In genomic region chr8:104733753-104734152, GRCm38 (mm10) we compare ENCODE assay signal across 16 mouse cellular contexts. TPM values are rescaled to one million over a fixed set of nuclear protein-coding genes. Genes with fewer than 3 reads are reported as not detected.
"Had no signal": no experiment of that assay in that cellular context is flagged by ENCODE, and none has a peak within 500 bp of the region (broad histone marks: within the 10 kb centered on the region; RNA-seq: fewer than 3 reads in every experiment).

TSS of gene Ces2a (plus strand) at chr8:104734003.

- ATAC-seq: midbrain, embryonic 13.5 days had no signal

- H3K4me3 ChIP-seq: hindbrain, embryonic 15.5 days; kidney, embryonic 15.5 days; limb, embryonic 15.5 days; midbrain, embryonic 13.5 days; neural tube, embryonic 15.5 days had no signal

- H3K4me2 ChIP-seq: hindbrain, embryonic 15.5 days; kidney, embryonic 15.5 days; limb, embryonic 15.5 days; midbrain, embryonic 13.5 days; neural tube, embryonic 15.5 days had no signal

- DNase-seq: kidney, adult 2 months; kidney, postnatal 14 days; right cerebral cortex, adult 18-20 months; right cerebral cortex, postnatal 25 days; thymus, adult 2 months; thymus, postnatal 36 days had no signal

- H3K27me3 ChIP-seq: hindbrain, embryonic 15.5 days; kidney, embryonic 15.5 days; limb, embryonic 15.5 days; midbrain, embryonic 13.5 days; neural tube, embryonic 15.5 days had no signal

- H3K4me1 ChIP-seq: hindbrain, embryonic 15.5 days; kidney, embryonic 15.5 days; limb, embryonic 15.5 days; midbrain, embryonic 13.5 days; neural tube, embryonic 15.5 days had no signal

- H3K27ac ChIP-seq: hindbrain, embryonic 15.5 days; kidney, embryonic 15.5 days; limb, embryonic 15.5 days; midbrain, embryonic 13.5 days; neural tube, embryonic 15.5 days had no signal

- H3K9ac ChIP-seq: hindbrain, embryonic 15.5 days; kidney, embryonic 15.5 days; limb, embryonic 15.5 days; midbrain, embryonic 13.5 days; neural tube, embryonic 15.5 days had no signal

- H3K9me3 ChIP-seq: hindbrain, embryonic 15.5 days; kidney, embryonic 15.5 days; limb, embryonic 15.5 days; midbrain, embryonic 13.5 days; neural tube, embryonic 15.5 days had no signal

- H3K36me3 ChIP-seq: hindbrain, embryonic 15.5 days; kidney, embryonic 15.5 days; limb, embryonic 15.5 days; midbrain, embryonic 13.5 days; neural tube, embryonic 15.5 days had no signal

RNA-seq across cellular contexts. Expression of gene Ces2a, which starts in this region (rescaled TPM):
- polyA plus RNA-seq: hindbrain, embryonic 15.5 days; limb, embryonic 11.5 days; limb, embryonic 15.5 days; lung, embryonic 16.5 days; midbrain, embryonic 13.5 days; midbrain, postnatal 0 days; neural tube, embryonic 11.5 days; testis, adult 2 months had no signal
